Mouse (Mus musculus) ES-Bruce4 (cell line): ENCODE data around the gene 4931440F15Rik.

Source experiments
- CTCF ChIP-seq: IDR thresholded peaks from one replicate; pipeline ENCODE4 v1.8.1; 2011; ENCODE audit warnings: low read depth, low read length
- EP300 ChIP-seq: IDR thresholded peaks from 2 replicates; pipeline ENCODE4 v1.6.1; 2011; ENCODE audit warnings: low read depth, low read length; ENCODE audit not compliant: insufficient read depth
- POLR2A ChIP-seq: IDR thresholded peaks from one replicate; pipeline ENCODE4 v1.8.1; 2011; ENCODE audit warnings: low read length; ENCODE audit not compliant: insufficient read depth

DNA sequence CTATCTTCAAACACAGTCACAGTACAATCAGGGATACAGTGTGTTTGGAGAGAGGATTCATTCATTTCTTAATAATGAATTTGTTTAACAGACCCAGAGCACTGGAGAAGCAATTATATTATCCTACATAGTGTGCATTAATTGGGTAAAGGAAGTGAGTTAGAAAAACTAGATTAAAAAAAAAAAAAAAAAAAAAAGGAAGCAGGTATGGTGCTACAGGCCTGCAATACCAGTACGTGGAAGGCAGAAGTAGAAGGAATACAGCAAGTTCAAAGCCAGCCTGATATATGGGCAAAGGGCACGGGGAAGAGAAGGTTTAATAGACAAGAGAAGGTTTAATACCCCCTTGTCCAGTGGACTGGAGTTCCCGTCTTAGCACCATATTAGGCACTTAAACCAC is 46.5 kb downstream of the 4931440F15Rik start:
- TF ChIP-seq EP300, result no peak
- no peak for TF ChIP-seq CTCF
- TF ChIP-seq POLR2A, result no peak
